Mouse (Mus musculus) gastrocnemius, postnatal 14 days (tissue): ENCODE data around the gene Mup1. TPM values are rescaled to one million over a fixed set of nuclear protein-coding genes. Genes with fewer than 3 reads are reported as not detected.
"Not testable (repeated sequence)": the region's sequence is repeated elsewhere in the genome, so short reads cannot be mapped to it uniquely, and the experiment has no call there.

Source experiments
- DNase-seq: peaks from one replicate; pipeline ENCODE4 v3.0.0; 2021; ENCODE audit warnings: mixed read lengths
- intact Hi-C: fragments of 180-260 bp; cut with DNase I; formaldehyde crosslinking; loops from one replicate; pipeline ENCODE4 v1.15.1; 2025; ENCODE audit warnings: low total_unique reads
- long read RNA-seq, 2 experiments: library from polyadenylated mRNA; stranded (forward); transcript quantifications; one replicate each; pipeline ENCODE4 v2.0.0; 2021
- total RNA-seq, 2 experiments: library from RNA; stranded (reverse); gene quantifications; 2 replicates each; pipeline ENCODE4 v1.2.3; 2021

Mup1 gene
- not detected for total RNA-seq
- long read RNA-seq, experiment 1: 0 reads
- long read RNA-seq, experiment 2: 0 reads

DNA sequence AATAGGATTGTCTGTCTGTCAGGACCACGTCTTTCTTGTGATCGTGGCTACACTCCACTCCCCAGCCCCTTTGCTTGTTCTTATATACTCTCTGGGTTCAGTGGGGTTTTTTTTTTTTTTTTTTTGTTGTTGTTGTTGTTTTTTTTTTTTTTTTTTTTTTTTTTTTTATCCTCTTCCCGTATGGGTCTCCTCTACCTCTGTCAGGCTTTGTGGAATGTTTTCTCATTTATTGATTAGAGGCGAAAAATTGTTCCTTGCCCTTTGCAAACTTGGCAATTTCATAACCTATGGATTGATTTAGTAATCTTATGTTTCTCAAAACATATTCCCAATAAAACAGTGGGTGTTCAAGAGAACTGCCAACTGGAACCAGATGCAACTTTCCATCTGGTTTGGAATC lies at the start of gene Mup1:
TSS of gene Mup1 (minus strand) at position 101 of the 400 bp plus-strand sequence.
- intact Hi-C loops, DNase-seq: not testable (repeated sequence)

Other genes starting within 250 kb of the Mup1 start
- gene Mup9, start 80.0 kb downstream of the Mup1 start, total RNA-seq: not detected
- not detected for gene Mup10, start 80.2 kb upstream of the Mup1 start, total RNA-seq
- not detected for gene Mup11, start 160.5 kb upstream of the Mup1 start, total RNA-seq
- not detected for gene Mup12, start 239.4 kb upstream of the Mup1 start, total RNA-seq